Mouse (Mus musculus) right cerebral cortex, postnatal 36 days (tissue): ENCODE data around the gene Smim5.

Source experiments
- DNase-seq, 2 experiments: peaks; one replicate each; pipeline ENCODE4 v3.0.0; 2022; ENCODE audit warnings: low spot score in 2 of 2, mixed read lengths in 1 of 2

The Smim5 gene

GRCm38 (mm10) chr11:115921986-115922385 lies 22.2 kb downstream of the Smim5 start:
- DNase-seq: no peak

DNA sequence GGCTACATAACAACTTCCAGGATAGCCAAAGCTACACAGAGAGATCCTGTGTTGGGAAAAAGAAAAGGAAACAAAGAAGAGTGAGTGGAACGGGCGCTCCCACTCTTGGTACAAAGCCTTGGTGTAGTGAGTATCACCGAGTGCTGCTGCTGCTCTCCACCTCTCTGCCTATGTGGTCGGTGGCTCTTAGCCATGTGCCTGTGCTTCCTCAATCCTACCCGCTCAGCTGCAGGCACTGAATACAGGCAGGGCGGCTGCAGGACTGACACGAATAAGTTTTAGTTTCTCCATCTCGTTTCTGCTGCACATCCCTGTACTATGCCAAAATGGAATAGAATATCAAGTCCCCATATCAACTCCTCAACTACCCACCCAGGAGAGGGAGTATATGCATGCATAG lies 29.3 kb downstream of the Smim5 start:
- no peak for DNase-seq

DNA sequence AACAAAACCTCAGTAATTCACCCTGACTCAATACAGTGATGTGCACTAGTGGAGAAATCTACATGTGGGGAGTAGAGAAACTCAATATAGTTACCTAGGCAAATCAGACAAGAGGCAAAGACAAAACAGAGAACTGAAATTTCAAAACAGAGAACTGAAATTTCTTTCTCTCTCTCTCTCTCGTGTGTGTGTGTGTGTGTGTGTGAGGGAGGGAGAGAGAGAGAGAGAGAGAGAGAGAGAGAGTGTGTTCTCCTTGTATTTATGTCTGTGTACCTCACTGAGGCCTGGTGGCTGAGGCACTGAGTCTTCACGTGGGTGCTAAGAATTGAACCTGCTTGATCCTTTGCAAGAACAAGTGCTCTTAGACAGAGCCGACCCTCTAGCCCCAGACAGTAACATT lies 30.1 kb downstream of the Smim5 start:
- DNase-seq: no peak

GRCm38 (mm10) chr11:115931235-115931634 lies 31.5 kb downstream of the Smim5 start:
- DNase-seq: no peak

DNA sequence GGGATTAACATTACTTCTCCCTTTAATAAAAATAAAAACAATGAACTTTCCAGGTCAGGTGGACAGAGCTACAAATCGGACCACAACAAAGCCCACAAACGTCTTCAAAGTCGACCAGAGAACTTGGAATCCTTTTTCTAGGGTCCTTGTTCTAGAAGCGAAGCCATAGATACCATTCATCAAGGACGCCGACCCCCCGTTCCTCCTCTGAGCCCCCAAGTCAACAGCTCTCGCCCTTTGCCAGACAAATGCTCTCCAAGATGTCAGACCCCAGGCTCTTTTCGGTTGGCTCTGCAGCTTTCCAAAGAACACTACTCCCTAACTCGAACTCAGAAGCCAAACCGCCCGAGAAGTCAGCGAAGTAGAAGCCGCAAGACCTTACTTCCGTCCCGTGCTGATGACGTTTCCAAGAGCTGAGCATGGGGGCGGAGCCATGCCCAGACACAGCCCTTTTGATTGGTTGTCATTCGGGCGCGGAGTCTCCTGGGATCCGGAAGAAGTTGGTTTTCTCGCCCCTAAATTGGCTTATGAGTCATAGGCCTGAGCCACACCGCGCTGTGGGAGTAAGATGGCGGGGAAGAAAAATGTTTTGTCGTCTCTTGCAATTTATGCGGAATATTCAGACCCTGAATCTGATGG lies 33.5 kb downstream of the Smim5 start, which contains the start of the genes Sap30bp and Recql5:
TSS of gene Sap30bp (plus strand) at position 175 of the 639 bp plus-strand sequence.
TSS of gene Recql5 (minus strand) at position 370 of the 639 bp plus-strand sequence.
- DNase-seq: peak; percentile 97

GRCm38 (mm10) chr11:115933747-115934110 lies 34.0 kb downstream of the Smim5 start:
- DNase-seq: no peak

- DNase-seq: peak in 1 of 2 experiments; percentile 42
Observed at GRCm38 (mm10) chr11:115939690-115940329, 40.0 kb downstream of the Smim5 start.

DNA sequence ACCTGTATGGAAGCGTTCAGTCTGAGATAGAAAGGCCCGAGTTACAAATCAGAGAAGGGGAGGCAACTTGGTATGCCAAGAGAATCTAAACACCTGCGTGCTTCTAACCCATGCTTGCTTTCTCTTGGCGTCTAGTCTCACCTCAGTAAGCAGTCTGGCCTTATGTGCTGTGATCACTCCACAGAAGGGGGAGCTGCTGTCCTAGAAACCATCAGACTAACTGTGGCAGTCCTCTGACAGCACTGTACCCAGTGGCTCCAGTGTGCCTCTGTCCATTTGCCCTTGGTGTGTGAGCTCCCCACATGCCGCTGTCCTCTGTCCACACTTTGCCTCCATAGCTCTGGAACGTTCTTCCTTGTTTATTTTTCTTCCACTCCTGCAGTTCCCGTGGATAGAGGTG lies 42.2 kb downstream of the Smim5 start:
- DNase-seq: no peak

DNA sequence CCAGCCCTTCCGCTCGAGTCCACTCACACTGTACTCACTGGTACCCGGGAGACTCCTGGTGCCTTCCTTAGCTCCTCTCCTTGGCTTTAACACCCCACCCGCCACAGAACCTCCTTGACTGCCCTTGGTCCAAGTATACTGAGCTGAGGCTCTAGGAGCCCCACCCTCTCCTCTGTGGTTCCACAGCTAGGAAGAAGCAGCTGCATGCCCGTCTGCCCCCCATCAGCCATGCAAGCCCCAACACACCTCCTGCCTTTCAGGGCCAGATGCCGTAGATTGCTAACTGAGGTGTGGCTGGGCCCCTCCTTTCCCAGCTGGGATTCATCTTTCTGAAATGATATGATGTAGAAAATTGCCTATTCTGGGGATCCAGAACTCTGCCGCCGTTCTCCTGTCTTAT lies 45.5 kb downstream of the Smim5 start:
- no peak for DNase-seq

DNA sequence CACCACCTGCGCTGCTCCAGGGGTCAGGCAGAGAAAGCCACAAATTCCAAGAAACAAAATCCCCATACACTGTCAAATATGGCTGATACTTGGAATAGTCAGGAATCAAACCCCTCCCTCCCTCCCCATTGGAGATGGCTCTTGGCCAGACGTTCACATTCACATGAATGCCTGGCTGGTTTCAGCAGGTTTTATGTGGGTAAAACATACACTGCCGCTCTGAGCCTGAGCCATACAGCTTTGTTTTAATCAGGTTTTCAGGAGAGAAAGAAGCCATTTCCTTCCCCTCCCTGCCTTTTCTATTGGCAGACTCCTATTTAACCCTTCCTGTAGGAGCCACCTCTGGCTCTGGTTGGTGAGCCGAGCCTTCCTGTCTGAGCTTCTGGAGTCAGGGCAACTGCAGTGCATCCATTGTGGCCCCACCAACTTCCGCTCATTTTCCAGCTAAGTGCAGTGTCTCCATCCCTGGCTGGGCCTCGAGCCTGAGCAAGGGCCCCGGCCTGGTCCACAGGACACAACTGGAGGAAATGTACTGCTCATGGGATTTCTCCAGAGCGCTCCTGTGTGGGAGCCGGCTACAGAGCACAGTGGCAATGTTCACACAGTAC lies 46.6 kb downstream of the Smim5 start:
- DNase-seq: no peak

GRCm38 (mm10) chr11:115948316-115948715 lies 48.5 kb downstream of the Smim5 start:
- DNase-seq: no peak

GRCm38 (mm10) chr11:115950719-115951118 lies 51.0 kb downstream of the Smim5 start:
- DNase-seq: no peak

DNA sequence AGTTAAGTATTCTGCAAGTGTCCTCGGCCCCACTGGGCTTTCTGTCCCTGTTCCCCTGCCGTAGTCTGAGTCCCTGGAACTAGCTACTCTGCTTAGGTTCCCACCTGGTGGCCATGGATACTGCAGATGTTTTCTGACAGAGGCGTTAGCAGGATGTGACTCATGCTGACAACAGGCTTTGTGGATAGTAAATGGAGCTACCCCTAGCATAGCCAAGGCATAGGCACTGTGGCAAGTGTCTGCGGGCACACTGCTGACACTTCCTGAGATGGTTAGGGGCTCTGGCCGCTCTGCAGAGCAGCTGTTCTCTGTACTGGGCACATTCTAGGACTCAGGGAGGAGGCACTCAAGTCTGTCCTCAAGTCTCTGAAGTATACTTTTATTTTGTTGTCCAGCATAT lies 54.9 kb downstream of the Smim5 start:
- no peak for DNase-seq

DNA sequence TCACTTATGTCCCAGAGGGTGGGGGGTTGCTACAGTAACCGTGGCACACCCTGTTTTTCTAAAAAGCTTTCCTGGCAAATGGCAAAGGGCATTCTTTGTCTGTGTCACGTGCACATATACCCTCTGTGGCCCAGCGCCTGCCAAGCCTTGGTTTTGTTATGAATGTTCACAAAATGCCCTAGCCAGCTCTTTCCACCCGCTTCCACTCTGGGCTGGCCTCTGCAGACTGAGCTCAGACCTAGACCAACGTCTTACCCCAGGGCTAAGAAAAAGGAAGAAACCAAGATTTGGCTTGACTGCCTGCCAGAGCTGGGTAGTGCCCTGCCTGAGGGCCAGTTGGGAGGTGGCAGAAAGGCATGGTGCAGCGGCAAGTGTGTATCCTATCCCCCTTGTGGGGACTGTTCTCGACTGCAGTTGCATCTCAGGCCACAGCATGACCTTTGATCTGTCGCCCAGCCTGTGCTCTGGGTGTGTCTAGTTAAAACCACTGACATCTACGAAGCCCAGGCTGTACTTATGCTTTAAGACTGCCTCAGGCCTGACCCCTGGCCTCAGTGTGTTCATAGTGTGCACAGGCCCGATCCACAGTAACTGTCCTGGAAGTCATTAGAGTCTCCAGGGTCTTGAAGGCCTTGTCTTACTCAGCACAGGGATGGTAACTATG lies 55.6 kb downstream of the Smim5 start:
- DNase-seq: no peak
